ENCODE assay signal across 8 mouse cellular contexts in genomic region chr6:144780608-144781285, GRCm38 (mm10). TPM values are rescaled to one million over a fixed set of nuclear protein-coding genes. Genes with fewer than 3 reads are reported as not detected.
DNase-seq lines count a peak whose midpoint lies in the region; ATAC-seq and TF ChIP-seq lines count a peak whose summit lies in the region.

No protein-coding gene starts in this region.

- H3K27me3 ChIP-seq in forebrain, embryonic 15.5 days, result no peaks in the 10 kb centered on the region
- peaks cover 29% of the 10 kb centered on the region for H3K27me3 ChIP-seq in limb, embryonic 13.5 days

- DNase-seq in layer of hippocampus, adult 2 months (ENCODE audit: low spot score in 2 of 2), result no peak
- no peak for DNase-seq in layer of hippocampus, adult 9-10 months (ENCODE audit: low spot score)
- DNase-seq in naive thymus-derived CD4-positive, alpha-beta T cell, adult 2 months (ENCODE audit: low read depth), result peak; percentile 21
- DNase-seq in ovary, adult 18-20 months (ENCODE audit: low spot score), result no peak
- DNase-seq in layer of hippocampus, postnatal 10 days (ENCODE audit: low spot score in 2 of 2), result no peak
- no peak for DNase-seq in cerebellum, adult 11 months

- no peaks in the 10 kb centered on the region for H3K9me3 ChIP-seq in forebrain, embryonic 15.5 days
- H3K9me3 ChIP-seq in limb, embryonic 13.5 days, result no peaks in the 10 kb centered on the region

- 22% methylated on average over 9 of the region's 9 CpGs for WGBS in forebrain, embryonic 15.5 days
- WGBS in limb, embryonic 13.5 days, result 20% methylated on average over 9 of the region's 9 CpGs

- 0 out of 2 replicates have a peak overlapping the region, but pooled peaks have one; percentile 67 for H3K27ac ChIP-seq in layer of hippocampus, adult 2 months
- H3K27ac ChIP-seq in forebrain, embryonic 15.5 days (replicated peaks), result peak overlapping the region; percentile 84
- no peak overlapping the region for H3K27ac ChIP-seq in limb, embryonic 13.5 days

- H3K4me1 ChIP-seq in forebrain, embryonic 15.5 days, result peaks cover 32% of the 10 kb centered on the region
- peaks cover 19% of the 10 kb centered on the region; the same call in 1 of the 2 replicates for H3K4me1 ChIP-seq in limb, embryonic 13.5 days

- H3K4me3 ChIP-seq in layer of hippocampus, adult 2 months, result peak overlapping the region; percentile 75
- peak overlapping the region; percentile 73 for H3K4me3 ChIP-seq in forebrain, embryonic 15.5 days
- peak overlapping the region; percentile 76 for H3K4me3 ChIP-seq in limb, embryonic 13.5 days

- no peaks in the 10 kb centered on the region for H3K36me3 ChIP-seq in forebrain, embryonic 15.5 days
- no peaks in the 10 kb centered on the region for H3K36me3 ChIP-seq in limb, embryonic 13.5 days

- no peak for TF ChIP-seq CTCF in layer of hippocampus, adult 2 months (conservative IDR thresholded peaks at IDR 0.05)

- H3K9ac ChIP-seq in forebrain, embryonic 15.5 days (replicated peaks), result peak overlapping the region; percentile 87
- peak overlapping the region; percentile 79 for H3K9ac ChIP-seq in limb, embryonic 13.5 days

- peak overlapping the region; percentile 76 for H3K4me2 ChIP-seq in forebrain, embryonic 15.5 days (replicated peaks)
- H3K4me2 ChIP-seq in limb, embryonic 13.5 days (replicated peaks), result peak overlapping the region; percentile 96

- ATAC-seq in forebrain, embryonic 15.5 days (replicated peaks), result no peak
- ATAC-seq in limb, embryonic 13.5 days (ENCODE audit: low FRiP score, low read depth), result no peak

RNA-seq across cellular contexts. Expression of gene Sox5, which starts 1.0 kb away (rescaled TPM):
- total RNA-seq in layer of hippocampus, adult 2 months (2021), result 10 to 100 TPM; 36.8 to 42.0 TPM
- polyA plus RNA-seq in forebrain, embryonic 15.5 days (2015; fragmentation: Nextera tagmentation; extraction: Ambion mirVana), result 239 and 259 TPM in 2 replicates
- 89.0 and 103 TPM in 2 replicates for polyA plus RNA-seq in limb, embryonic 13.5 days (2015; fragmentation: Nextera tagmentation; extraction: Ambion mirVana)
- total RNA-seq in layer of hippocampus, postnatal 10 days (2021), result 10 to 100 TPM; 57.0 to 61.7 TPM
